Mouse (Mus musculus) Muller cell, postnatal 12 days (primary cell): ENCODE data around the gene Smco3.
A peak's percentile ranks its signal among the peaks of the same experiment; 100 is the strongest.
"Not testable (repeated sequence)": the region's sequence is repeated elsewhere in the genome, so short reads cannot be mapped to it uniquely, and the experiment has no call there.

Experiments used
- DNase-seq: peaks from one replicate; pipeline ENCODE4 v3.0.0-alpha.2; 2015; ENCODE audit errors: inconsistent ontology term

Smco3 gene

DNA sequence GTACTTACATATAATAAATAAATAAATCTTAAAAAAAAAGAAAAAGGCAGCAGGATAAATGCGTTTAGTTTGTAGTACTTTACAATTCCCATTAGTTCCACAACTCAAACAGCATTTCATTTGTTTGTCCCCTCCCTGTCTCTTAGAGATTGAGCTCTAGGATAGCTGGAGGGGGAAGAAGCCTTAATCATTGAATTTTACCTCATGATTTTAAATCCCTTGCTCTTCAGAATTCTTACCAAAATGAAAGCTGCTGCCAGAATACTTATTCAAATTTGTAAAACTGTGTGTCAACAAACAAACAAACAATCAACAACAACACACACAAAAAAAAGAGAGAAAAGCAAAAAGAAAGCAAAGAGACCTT is 29.9 kb downstream of the Smco3 start:
- DNase-seq, result no peak

DNA sequence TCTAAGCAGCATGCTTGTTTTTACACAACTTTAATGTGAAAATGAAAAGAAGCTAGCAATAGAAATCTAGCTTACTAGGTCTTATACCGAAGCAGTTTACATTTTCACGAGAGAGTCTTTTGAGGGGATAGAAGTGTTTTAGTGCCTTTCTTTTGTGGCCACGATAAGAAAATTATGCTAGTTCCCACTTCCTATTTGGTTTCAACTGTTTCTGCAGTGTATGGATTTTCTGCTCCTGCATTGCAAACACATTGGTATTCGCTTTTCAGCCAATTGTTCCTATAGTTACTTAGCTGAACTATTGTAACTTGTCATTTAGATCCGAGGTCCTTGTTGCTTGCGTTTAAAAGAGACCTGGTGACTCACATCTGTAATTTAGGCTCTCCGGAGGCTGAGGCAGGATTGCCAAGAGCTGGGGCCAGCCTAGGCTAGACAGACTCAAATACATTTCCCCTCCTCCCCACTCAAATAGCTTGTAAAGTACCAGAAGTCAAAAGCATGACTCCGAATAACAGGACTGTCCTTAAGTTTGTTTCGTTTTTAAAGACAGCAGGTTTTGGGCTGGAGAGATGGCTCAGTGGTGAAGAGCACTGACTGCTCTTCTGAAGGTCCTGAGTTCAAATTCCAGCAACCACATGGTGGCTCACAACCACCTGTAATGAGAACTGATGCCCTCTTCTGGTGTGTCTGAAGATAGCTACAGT is 30.4 kb downstream of the Smco3 start:
- no peak for DNase-seq

DNA sequence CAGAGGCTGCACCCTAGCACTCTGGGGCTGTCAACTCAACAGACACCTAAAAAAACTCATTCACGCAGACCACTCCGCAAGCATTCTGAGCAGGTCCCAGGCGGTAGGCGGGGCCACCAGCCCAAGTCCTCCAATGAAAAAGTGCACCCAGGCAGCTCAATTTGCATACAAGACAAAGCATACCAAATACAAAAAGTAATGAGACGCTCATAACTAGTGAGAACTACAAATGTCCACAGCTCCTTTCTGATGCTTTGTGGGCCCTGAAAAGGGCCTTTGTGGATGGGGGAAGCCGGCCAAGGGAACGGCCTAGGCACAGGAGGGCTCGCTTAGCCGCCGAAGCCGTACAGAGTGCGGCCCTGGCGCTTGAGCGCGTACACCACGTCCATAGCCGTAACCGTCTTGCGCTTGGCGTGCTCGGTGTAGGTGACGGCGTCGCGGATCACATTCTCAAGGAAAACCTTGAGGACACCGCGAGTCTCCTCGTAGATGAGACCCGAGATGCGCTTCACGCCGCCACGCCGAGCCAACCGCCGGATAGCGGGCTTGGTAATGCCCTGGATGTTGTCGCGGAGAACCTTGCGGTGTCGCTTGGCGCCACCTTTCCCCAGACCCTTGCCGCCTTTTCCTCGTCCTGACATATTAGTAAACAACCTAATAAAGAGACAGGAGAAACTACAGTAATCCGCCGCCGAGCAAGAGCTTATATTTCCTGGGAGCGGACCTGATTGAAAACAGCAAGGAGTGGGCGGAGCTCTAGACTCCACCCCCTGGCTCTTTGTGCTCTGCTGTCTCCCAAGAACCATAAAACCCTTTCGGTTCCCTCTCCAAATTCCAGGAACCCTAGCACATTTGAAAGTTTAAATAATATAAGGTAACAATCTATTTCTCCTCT is 31.3 kb downstream of the Smco3 start, which contains the start of gene Hist4h4:
Gene Hist4h4 (minus strand): TSS at position 677 of the 895 bp plus-strand sequence.
- peak; percentile 93 for DNase-seq

DNA sequence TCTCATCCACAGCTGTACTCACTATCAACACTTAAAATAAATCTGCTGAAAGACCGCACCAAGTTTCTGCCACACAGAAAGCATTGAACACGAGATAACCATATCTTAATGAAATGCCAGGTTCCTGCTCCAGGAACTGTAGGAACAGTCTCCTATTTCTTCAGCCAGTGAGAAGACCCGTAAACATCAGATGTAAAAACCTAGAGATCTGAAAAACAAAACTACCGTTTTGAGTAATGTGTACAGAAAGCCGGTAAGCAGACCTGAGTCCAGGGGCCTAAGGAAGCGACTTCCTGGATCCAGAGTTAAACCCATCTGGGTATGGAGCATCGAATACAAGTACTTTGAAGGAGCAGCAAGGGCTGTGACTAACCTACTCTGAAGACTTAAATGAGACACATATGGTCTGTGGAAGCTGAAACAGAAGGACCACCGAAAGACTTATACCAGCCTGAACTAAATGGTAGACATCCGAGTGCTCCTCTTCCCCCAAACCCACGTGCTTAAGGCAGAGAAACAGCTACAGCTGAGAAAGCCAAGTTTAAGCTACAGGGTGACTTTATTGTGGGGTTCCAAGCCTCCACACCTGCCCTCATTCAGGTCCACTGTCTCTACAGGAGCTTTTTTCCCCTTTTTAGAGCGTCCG is 32.0 kb downstream of the Smco3 start:
- no peak for DNase-seq

DNA sequence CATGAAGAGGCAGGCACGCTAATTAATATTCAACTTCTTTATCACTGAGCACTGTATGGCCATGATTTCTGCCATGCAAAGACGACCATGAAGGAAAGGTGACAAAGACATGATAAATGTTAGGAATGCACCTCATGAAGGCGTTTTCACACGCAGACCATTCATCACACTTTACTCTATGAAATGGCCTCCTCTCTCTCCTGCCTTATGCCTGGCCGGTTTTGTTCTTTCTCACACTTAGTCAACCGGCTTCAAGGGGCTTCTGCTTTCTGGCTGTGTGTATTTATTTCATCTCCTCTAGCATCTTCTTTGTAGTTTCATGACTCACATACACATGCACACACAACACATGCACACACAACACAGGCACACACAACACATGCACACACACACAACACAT is 34.0 kb downstream of the Smco3 start:
- no peak for DNase-seq

DNA sequence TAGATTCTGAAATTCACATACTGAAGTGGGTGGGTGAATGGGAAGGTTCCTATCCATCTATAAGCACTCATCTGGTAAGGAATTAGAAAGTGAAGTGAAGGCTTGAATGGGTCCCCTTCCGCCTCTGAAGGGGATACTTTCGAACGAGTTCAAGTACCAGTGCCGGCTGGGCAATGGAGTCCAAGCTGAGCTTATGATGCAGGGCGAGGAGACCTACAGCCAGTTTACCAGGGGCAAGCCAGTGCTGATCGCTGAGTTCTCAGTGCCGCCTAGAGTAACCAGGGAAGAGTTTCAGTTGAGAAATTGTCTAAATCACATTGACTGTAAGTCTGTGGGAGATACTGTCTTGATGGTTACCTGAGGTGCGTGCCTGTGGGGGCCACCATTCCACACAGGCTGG is 34.5 kb downstream of the Smco3 start:
- DNase-seq, result no peak

DNA sequence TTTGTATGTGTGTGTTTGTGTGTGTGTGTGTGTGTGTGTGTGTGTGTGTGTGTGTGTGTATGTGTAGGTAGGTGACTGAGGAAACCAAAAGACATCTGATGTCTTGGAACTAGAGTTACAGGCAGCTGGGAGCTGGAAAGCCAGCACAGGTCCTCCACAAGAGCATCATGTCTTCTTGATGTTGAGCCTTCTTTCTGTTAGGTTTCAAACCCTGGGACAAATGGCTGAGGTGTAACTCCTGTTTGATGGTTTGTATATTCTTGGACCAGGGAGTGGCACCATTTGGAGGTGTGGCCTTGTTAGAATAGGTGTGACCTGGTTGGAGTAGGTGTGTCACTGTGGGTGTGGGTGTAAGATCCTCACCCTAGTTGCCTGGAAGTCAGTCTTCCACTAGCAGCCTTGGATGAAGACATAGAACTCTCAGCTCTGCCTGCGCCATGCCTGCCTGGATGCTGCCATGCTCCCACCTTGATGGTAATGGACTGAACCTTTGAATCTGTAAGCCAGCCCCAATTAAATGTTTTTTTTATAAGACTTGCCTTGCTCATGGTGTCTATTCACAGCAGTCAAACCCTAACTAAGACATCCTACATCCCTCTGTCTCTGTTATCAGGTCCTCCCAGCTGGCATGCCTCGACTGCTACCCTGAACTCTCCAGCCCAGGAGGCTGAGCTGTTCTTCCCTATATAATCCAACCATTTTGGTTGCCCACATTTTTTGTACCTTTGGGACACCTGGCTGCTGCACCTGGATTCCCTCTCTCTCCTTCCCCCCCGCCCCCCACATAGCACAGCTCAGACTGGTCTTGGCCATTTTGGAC is 37.2 kb downstream of the Smco3 start:
- not testable (repeated sequence) for DNase-seq

DNA sequence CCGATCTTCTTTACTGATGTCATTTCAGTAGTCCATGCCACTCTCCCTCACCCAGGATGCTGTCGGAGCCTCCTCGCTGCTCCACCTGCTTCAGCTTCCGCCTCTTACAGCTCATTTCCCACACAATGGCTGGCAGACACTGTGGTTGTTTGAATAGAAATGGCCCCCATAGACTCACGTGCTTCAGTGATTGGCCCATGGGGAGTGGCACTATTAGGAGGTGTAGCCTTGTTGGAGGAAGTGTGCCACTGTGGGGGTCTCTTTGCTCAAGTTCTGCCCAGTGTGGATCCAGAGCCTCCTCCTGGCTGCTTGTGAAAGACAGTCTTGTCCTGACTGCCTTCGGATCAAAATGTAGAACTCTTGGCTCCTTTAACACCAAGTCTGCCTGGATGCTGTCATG is 39.4 kb downstream of the Smco3 start:
- no peak for DNase-seq

DNA sequence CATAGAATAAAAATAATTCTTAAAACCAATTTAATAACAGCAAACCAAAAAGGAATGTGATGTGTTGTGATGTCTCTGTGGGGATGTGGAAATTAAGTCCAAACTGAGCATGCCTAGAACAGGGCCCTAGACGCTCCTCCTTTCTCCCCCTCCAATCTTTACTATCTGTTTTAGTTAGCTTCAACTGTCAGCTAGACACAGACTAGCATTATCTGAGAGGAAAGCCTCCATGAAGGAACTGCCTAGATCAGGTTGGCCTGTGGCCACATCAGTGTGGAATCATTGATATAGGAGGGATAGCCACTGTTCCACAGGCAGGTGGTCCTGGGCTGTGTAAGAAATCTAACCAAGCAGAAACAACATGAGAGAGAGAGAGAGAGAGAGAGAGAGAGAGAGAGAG is 40.1 kb downstream of the Smco3 start:
- DNase-seq, result no peak

DNA sequence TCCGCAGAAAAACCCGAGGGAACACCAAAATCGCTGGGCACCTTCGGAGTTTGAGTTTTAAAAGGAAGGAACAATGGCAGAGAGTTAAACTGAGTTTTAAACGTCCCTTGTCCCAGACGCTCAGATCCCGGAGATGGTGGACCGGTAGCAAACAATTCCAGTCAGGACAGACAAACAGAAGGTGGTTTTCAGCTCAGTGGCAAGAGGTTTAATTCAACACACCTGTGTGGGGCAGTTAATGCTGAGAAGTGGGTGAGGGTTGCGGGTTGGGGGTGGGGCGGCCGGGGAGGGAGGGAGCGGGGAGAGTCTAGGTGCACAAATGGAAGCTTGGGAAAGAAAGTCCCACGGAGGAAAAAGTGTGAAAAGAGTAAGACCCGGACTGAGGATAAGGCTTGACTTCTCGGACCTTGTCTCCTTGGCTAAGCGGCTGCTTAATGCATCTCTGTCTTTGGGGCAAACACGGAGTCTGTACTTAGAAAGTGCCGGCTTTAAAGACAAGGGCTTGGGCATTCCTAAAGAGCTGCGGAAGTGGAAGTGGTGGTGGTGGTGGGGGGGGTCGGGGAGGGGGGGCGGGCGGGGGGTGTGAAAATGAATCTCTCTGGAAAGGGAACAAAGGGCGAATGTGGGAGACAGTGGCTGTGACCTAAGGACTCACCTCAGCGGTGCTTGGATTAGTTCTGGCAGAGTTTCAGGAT is 41.3 kb downstream of the Smco3 start:
- no peak for DNase-seq

DNA sequence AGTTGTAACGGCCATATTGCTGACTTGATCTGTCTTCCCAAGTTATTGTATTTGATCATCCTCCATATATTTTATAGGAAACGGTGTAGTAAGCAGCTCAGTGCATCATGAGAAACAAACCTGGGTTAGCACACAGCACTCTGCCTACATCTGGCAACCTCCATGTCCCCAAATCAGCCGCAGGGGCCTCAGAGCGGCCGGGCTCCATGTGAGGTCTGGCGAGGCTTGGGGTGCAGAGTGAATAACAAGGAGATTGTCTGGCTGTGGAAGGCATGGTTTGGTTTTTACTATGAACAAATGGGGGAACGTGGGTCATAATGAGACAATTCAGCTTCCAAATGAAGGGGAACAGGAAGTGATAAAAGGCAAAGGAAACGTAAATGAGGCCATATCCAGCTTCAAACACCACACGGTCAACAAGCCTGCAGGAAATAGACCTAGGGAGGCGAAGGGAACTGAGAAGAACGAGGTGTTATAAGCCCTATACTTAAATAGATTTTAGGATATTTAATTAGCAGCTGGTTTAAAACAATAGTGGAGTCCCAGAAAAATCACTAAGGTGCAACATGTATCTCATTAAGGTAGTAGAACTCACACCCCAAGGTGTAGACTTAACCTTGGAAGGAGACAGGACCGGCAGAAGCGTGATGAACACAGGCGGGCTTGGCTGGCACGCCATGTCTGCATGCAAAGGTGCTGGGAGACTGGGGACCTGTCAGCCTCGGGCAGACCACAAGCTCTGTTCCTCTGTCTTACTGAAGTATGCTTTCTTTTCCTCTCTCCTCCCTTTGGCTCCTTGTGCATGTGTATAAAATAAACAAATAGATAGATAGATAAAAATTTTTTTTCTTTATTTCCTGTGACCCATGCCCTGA is 42.1 kb downstream of the Smco3 start:
- DNase-seq, result no peak

DNA sequence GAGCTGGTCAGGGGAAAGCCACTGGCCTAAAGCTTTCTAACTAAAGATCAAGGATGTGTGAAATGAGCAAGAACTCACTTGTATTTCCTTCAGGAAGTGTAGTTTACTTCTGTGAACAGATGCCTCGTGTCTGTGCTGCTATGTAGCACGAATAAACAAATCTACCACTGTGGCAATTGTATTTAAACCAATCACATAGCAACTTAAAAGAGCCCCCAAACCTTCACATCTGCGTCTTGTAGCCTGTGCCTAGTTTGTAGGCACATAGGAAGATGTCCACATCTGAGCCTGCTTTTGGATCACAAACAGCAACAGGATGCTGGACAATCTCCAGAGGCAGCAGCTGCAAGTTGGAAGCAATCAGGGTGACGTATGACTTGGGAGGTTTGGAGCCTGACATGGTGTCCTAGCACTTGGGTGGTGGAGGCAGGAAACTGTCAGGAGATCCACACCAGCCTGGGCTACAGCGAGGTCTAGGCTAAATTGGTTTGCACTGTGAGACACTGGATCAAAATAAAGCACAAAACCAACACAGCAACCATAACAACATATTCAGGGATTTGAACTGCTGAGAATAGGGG is 45.8 kb downstream of the Smco3 start:
- no peak for DNase-seq

DNA sequence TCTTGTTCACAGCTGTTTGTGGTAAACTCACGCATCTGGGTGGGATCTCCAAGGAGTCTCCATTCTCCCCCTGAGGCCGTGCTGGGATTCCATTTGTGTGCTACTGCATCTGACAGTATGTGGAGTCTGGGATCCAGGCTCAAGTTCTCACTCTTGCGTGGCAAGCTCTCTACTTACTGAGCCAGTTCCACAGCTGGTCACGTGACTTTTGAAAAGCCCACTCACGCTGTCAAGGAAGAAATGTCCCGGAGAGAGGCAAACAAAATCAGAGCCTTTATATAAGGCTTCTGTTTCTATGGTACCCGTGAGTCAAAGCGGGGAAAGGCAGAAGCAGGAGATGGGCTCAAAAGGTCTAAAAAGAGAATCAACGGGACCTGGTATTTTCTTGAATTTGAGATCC is 52.5 kb downstream of the Smco3 start:
- DNase-seq, result no peak

DNA sequence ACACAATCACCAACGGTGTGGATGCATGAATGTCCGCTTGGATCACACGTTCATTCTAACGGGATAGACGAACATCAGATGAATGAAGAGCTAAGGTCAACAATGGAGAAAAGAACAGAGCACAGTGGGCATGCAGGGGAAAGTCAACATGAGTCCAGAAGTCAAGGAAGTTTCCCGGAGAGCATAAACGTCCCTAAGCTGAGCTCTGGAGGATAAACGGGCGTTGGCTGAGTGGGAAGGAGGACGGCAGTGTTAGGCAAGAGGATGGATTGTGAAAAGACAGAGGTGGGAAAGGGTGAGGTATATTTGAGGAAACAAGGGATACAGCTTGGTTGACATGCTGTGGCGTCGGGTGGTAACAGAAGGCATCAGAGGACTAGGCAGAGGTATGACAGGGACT is 53.1 kb downstream of the Smco3 start:
- no peak for DNase-seq

DNA sequence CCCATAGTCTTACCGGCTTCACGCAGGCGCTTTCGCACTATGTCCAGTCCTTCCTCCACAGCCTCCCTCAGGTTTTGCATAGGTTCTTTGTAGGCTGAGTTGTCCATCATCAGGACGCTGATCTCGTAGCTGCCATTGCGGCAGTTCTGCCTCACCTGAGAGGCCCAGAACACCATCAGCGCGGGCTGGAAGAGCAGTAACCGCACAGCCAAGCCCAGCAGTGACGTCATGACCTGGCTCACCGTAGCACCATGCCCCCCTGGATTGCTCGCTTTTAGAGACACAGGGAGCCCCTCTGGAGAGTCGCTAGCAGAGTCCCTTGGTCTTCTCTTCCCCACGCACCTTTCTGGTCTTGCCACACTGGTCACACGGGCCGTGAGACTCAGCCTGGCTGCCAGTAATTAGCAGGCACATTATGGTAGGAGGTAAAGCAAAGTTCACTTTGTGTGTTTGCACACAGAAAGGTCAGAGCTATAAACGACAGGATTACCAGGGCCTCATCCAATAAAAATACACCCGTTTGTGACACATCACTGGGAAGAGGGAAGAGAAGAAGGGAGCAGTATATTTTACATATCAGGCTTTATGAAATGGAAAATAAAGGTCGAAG is 53.8 kb downstream of the Smco3 start, which contains the start of gene Gucy2c:
Gene Gucy2c (minus strand): TSS at position 389 of the 610 bp plus-strand sequence.
- DNase-seq, result no peak
